Mouse (Mus musculus) embryo, embryonic 10 days (tissue): ENCODE measurements around the gene Ppme1.

Experiments used
- DNase-seq: peaks from one replicate; pipeline ENCODE4 v3.0.0-alpha.2; 2015; ENCODE audit warnings: low spot score

The Ppme1 gene

DNA sequence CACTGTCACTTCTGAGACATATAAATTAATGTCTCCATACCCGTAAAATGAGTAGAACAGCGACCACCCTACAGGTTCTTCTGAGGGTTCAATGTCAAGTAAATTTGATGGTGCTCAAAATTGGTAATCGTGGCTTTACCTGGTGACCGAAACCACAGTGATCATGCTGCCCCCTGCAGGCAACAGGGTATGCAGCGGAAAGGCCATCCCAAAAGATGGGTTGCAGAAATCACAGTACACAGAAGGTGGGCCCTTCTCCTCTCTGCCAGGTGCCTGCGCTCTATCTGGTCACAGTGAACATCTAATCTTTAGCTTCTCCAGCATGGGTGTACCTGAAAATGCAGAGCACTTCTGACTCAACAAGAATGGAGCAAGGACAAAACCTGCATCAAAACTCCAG, 46.6 kb downstream of the Ppme1 start:
- peak; percentile 52 for DNase-seq

DNA sequence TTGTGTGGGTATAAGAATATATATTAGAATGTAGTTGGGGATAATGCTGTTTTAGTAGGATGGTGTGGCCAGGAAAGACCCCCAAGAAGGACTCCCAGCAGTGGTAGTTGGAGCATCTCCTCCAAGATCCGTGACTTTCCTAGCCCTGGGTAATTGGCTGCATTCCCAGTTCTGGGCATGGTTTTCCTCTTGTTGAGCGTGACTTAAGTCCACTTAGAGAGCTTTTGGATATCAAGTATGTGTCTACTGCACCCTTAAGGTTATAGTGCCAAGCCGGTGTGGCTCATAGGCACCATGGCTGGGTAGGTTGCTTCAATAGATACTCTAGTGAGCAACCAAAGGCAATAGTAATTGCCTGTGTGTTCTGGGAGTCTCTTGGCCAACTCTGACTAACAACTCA, 48.4 kb downstream of the Ppme1 start:
- DNase-seq = no peak

DNA sequence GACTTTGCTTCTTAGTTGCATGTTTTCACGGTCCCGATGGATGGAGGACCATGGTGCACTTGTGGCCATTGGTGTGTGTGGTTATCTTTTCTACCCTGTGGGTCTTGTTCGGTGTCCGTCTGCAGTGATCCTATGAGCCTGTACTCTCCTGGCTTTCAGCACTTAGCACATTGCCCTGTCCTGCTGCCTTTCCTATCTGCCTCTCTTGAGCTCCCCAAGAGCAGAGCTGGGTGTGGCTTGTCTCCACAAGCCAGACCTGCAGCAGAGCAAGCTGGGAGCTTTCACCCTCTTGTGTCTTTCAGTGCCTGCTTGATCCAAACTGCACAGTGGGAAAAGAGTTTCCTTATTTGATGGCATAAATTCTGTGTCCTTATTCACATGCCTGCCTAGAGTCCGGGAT, 54.6 kb downstream of the Ppme1 start:
- DNase-seq = no peak

DNA sequence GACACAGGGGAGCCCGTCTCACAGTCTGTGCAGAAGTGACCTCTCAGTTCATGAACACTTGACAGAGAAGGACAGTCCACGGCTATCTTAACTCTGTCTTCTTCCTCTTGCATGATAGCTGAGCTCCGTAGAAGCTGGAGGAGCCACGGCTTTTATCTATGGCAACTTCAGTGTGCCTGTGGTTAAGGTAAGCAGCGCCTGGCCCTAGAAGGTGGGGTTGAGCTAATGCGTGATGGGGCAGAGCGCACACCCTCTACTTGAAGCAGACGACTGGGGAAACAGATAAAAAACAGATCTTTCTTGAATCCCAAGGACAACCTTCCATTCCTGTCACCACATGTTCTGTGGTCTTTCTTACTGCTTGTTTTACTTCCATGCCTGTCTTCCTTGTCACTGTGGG, 55.2 kb downstream of the Ppme1 start:
- DNase-seq = no peak

DNA sequence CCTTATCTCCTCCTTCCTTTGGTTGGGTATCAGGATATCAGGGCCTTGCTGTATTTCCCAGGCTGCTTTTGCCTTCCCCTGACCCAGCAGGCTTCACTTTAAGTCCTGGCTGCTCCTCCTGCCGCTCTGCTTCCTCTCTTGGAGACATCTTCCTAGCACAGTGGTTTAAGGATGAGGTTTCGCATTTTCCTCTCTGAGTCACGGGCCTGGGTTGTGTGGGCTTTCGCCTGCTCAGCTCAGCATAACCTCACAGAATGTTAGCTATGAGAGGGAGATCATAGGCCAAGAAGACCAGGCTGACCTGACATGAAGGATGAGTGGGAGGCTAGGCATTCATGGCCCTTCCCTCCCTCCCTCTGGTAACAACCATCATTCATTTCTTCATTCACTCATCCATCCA, 59.4 kb downstream of the Ppme1 start:
- DNase-seq = no peak

DNA sequence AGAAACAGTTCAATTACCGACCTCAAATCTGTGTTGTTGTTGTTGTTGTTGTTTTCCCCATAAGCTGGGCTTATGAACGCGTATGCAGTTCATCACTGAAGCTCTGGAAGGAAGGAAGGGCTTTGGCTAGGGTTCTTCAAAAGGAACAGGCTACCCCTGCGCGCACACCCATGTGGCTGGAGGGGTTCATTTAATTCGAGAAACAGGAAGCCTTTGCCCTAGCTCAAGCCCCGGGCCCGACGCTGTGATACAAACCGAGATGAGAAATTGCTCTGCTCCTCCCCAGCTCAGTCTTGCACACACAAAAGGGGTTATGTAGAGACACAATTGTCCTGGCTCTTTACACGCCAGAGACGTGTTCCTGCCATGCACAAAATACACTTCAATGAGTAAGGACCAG, 61.8 kb downstream of the Ppme1 start:
- no peak for DNase-seq

DNA sequence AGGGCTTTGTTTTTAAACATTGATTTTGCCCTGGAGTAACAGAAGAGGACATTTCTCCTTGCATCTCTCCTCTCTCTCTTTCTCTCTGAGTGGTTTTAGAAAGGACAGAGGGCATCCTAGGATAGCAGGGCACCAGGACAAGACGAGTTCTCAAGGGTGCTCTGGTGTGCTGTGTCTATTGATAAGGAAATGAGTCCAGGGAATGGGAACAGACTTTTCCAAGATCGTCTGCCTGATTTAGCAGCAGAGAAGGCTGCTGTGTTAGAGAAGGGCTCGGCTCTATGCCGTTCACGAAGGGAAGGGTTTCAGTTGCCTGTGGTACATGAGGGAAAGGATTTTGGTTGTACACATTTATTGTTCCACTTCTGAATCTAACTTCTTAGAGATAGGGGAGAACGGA, 62.4 kb downstream of the Ppme1 start:
- DNase-seq = no peak

DNA sequence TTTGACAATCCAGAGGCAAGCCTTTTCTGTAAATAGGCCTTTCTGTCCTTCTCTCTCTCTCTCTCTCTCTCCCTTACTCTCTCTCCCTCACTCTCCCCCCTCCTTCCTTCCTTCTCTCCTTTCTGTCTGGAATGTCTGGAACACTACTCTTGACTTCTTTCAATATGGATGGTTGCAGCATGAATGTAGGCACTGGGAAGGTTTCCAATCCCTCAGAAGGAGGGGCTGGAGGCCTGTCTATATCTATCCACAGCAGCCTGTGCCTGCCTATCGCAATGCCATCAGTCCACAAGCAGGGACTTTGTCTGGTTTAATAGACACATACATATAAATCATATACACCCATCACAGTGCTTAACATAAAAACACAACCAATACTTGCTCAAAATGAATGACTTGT, 62.9 kb downstream of the Ppme1 start:
- DNase-seq = no peak

DNA sequence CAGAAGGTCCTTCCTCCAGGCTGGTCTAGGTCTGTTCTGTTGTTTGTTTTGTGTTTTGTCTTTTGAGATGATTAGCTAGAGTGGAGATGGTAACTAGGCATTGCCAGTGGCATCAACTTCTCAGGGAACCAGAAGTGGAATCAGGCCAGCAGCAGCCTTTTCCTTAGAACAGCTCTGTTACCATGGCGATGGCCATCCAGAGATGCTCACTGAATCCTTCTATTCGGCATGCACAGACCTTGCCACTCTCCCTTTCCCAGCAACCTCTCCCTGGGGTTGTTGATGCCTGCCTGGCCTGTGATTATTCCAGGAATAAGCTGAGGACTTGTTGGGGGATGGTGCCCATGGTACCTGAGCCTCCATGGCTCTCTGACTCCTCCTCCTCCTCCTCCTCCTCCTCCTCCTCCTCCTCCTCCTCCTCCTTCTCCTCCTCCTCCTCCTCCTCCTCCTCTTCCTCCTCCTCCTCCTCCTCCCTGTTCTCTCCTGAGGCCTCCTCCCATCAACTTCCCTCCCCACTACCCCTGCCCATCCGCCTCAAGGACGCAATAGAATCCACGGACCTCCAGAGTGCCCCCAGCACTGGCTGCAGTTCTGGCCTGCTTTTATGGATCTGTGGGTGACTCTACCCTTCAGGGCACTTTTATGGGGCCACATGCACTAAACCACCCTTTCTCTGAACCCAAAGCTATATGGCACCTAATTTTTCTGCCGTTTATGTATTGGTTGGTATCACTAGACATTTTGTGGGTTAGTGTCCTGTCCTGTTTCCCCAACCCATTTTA, 64.0 kb downstream of the Ppme1 start:
- DNase-seq = peak; percentile 66

DNA sequence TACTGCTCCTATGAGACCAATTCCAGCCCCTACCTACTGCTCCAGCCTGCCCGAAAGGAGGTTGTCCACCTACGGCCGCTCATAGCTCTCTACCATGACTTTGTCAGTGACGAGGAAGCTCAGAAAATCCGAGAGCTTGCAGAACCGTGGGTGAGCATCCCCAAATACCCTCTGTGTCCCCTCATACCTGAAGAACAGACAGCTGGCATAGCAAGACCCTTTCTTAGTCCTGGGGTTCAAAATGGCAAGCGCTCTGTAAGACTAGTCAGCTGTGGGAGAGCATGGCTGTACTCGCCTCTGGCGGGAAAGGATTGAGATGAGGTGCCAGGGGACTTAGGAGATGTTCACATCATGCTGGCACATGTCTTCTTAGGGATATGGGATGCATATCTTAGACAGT, 66.2 kb downstream of the Ppme1 start:
- no peak for DNase-seq

DNA sequence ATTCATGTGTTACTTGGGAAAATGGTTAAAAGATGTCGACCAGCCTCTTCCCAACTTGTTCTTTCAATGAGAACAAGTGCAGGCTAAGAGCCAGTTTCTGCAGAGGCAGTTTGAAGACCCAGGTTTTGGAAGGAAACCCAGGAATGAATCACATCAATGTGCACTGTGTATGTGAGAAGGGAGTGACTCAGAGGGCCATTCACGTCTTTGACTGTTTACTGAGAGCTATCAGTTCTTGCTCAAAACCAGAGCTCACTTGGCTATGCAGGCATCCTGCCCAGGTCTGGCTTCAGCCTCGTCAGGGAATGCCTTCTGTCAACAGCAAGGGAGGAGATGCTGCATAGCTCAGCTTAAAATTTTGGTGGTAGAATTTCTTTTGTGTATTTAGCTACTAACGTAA, 69.8 kb downstream of the Ppme1 start:
- DNase-seq = no peak

DNA sequence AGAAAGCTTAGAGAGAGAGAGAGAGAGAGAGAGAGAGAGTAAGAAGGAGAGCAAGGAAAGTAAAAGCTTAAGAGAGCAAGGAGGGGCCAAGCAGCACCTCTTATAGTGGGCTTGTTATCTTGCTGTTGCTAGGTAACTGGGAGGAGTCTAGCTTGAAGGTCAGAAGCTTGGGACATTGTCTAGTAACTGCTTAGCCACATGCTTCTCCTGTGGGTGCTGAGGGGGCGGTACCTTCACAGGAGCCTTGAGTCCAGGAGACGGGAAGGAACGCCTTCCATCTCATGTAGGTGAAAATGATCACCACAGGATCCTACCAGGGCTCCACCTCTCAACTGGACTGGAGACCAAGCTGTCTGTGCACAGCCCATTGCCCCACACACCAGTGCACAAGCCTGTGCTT, 70.7 kb downstream of the Ppme1 start:
- DNase-seq = no peak

DNA sequence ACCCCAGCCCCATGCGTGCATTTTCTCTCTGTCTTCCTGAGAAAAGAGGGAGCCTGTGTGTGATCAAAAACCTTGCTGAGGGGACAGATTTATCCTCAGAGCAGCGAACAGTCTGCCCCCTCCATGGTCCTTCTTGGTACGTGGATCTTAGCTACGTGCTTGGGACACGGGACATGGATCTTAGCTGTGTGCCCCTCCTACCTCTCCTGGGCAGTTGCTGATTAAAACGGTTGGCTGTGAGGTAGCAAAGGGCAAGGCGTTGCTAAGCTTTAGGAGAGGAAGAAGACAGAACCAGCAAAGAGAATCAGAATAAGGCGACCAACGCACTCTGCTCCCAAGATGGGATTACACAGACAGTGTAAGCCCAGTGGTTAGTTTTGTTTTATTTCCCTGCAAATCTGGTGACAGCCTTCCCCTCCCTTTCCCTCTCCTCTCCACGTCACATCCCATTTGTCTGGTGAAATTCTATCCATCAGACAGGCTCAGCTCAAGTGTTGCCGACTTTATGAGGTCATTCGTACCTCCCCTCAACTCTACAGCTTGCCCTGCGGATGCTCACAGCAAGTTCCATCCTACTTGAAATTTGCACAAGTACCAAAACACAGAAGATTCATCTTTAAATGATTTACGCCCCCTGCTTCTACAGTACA, 73.1 kb downstream of the Ppme1 start:
- peak; percentile 45 for DNase-seq

DNA sequence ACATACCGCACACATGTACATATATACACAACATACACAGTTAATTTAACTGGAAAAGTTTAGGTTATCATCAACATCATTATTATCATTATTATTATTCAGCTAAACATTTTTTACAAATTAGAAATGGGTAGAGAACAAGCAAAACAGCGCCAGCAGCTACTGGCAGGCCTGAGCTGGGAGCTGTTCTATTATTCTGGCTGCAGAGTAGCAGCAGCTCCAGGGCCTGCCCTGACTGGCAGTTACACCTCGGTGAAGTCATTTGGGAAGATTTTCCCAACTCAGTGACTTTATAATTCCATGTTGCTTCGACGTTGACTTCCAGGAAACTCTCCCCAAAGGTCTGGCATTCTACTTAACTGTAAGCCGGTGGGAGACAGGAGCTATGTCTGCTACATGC, 75.4 kb downstream of the Ppme1 start:
- DNase-seq = no peak

DNA sequence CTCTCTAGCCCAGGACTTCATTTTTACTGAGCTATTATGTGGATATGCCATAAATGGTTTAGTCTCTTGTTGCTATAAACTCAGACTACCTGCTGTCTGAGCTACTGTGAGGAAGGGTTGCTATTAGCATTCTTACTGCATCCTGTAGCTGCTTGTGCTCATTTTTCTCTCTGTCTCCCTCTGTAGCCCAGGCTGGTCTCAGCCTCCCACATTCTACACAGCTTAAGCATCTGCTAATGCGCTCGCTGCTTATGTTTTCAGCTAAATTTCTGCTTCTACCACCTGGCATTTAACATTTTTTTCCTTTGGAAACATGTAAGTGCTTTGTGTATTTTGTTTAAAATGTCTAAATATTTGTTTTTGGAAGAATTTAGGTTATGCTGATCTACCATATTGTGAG, 76.4 kb downstream of the Ppme1 start:
- no peak for DNase-seq

DNA sequence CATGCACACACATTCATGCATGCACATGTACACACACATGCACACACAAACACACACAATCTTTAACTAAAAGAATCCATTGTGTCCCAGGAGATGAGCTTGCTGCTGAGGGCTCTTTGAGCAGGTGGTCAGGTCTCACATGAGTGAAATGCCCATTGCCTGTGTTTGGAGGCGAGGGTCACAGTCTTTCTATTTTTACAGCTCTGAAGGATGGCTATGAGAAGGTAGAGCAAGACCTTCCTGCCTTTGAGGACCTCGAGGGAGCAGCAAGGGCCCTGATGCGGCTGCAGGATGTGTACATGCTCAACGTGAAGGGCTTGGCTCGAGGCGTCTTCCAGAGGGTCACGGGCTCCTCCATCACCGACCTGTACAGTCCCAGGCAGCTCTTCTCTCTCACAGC, 78.6 kb downstream of the Ppme1 start:
- no peak for DNase-seq

DNA sequence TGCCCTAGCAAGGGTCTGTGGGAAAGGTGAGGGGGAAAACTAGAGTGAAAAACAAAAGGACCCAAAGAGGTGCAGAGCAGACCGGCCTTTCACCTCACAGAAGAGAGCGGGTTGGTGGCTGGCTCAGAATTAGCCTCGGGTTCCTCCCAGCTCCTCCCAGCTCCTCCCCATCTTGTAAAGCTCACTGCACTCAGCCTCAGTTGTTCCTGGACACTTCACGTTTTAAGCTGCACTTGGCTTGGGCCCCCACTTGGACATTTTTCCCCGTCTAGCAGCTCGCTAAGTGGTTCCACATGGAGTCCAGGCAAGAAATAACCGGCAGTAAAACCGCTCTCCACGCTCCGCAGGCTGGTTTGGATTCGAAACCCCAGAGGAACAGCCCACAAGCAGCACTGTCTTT, 83.5 kb downstream of the Ppme1 start:
- peak; percentile 33 for DNase-seq

DNA sequence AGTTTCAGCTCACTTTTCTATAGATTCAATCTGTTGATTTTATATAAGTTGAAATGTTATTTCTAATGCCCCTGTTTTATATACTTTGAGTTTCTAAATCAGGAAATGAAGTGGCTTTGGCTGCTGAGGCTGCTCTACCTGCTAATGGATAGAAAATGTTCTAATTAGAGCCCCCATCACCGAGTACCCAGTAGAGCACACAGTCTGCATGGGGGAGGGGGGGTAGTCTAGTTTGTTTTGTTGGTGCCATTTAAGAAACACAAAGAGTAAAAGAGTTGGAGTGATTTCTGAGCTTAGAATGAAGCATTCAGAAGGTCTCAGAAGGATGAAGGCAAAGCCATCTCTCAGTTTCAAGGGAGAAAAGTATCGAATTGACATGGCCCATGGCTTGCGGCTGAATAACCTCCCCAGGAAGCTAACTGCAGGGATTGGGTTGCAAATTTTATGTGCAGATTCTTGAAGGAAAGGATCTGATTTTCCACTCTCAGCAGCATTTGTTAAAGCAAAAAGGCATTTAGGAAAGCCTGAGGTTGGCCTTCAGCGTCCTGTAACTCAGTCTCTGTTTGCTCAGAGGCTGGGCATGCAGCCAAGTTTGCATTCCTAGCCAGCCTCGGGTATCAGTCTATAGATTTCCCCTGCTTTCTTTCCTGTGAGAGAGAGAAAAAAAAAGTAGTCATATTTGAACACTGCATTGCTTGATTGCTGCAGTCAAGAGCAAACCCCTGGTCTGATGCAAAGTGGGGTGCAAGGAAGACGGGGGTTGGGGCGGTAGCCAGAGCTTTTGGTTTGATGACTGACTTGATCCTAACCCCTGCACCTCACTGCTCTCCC, 84.1 kb downstream of the Ppme1 start:
- peak; percentile 48 for DNase-seq

DNA sequence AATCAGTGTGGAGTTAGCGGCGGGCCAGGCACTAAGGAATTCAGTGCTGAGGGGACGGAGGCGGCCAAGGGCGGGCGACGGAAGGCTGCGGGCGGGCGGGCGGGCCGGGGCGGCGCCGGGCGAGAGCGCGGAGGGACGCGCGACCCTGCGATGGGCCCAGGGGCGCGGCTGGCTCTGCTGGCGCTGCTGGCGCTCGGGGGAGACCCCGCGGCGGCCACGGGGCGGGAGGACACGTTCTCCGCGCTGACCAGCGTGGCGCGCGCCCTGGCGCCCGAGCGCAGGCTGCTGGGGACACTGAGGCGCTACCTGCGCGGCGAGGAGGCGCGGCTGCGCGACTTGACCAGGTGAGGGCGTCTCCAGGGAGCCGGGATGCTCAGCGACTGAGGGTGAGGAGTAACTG, 86.7 kb downstream of the Ppme1 start, which contains the start of gene P4ha3:
Gene P4ha3, plus strand, starts transcription at position 138 of the 400 bp plus-strand sequence.
- DNase-seq = peak; percentile 37

DNA sequence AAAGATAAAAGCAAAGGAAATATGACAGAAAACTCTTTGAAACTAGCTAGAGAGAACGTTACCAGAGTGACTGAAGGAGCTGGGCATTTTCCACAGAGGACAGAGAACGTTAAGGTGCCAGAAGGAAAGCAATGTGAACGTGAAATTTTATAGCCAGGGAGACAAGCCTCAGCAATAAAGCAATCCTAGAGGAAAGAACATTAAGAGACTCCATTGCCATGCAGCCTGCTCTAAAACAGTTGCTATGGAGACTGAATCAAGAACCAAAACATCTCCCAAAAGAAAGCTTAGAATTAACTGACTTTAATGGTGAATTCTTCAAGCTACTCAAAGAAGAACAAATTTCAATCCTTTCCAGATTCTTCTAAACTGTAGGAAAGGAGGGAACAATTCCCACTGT, 88.8 kb downstream of the Ppme1 start:
- DNase-seq = no peak

DNA sequence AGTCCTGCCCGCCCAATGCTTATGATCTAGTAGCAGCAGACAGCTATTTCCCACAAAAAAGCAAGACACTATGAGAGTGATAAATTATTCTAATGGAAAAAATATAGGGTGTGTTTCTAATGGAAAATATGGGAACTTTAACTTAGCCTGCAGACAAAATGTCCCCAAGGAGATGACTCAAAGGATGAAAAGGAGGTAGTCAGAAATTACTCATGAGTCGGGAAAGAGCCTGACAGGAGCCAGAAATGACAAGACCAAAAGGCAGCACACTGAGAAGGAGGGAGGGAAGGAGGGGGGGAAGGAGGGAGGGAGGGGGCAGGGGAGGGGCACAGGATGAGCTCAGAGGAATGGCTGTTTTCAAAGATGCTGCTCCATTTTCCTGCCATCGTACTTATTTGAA, 90.5 kb downstream of the Ppme1 start:
- no peak for DNase-seq

DNA sequence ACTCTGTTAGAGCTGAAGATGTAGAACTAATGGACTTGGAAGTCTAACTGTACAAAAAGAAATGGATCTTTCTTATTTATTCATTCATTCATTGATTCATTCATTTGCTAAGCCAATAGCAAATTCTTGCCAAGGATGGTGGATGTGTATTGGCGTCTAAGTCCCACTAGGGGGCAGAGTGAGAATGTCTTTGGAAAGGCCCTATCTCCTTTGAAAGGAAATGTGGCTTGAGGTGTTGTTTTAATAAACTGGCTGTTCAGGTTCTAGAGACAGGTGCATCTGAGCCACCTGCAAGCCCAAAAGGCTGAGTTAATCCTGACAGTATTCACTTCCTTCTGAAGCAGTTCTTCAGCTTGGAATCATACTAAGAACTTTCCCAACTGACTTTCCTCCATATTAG, 92.3 kb downstream of the Ppme1 start:
- peak; percentile 85 for DNase-seq
